Mouse (Mus musculus): ENCODE data around the gene Pold1. TPM values are rescaled to one million over a fixed set of nuclear protein-coding genes. Genes with fewer than 3 reads are reported as not detected.
A peak's percentile ranks its signal among the peaks of the same experiment; 100 is the strongest.

Gene Pold1
- total and polyA plus RNA-seq, 3 experiments, result 54.6 to 252 (median 70.1) TPM

DNA sequence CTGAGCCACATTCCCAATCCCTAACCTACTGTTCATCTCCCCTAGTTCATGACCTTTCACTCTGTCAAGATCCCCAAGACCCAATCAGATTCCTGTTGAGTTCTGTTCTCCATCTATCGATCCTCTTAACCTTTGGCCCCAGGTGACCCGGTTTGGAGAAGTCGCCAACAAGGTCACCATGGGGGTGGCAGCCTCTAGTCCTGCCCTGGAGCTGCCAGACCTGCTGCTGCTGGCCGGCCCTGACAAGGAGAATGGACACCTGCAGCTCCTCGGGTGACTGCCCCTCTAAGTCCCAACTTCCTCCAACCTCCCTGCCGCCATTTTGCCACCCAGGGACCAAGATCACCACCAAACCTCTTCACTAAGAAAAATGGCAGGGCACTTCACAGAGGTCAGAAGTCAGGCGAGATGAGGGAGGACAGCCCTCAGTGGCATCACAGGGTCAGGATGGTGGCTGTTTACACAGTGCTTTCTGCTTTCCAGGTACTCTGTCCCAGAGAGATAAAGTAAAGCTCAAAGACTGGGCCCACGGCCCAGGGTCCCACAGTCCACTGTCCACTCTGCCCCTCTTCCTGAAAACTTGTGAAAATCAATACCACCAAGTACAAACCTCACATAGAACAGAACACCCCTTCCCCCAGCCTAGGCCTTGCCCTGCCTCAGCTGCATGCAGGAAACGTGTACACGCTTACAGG, 51.1 kb downstream of the Pold1 start:
- peaks cover 32% of the 10 kb centered on the region for H3K36me3 ChIP-seq (replicated peaks)
- no peak for TF ChIP-seq CTCF (IDR thresholded peaks at IDR 0.05; ENCODE audit: low read depth, low read length)
- no peak for TF ChIP-seq GATA2 (IDR thresholded peaks at IDR 0.05; ENCODE audit: borderline replicate concordance, low read depth, low read length)
- TF ChIP-seq POLR2AphosphoS5 (IDR thresholded peaks at IDR 0.05; ENCODE audit: insufficient replicate concordance, low read depth, low read length), result no peak
- TF ChIP-seq GATA1 (IDR thresholded peaks at IDR 0.05; ENCODE audit: borderline replicate concordance, low read length), result no peak
- ATAC-seq (ENCODE audit: extremely low read depth, insufficient number of reproducible peaks, low FRiP score, poor library complexity, severe bottlenecking) (no peak), DNase-seq (ENCODE audit: low spot score) (no peak)
- peaks cover 33% of the 10 kb centered on the region for H3K4me1 ChIP-seq (ENCODE audit: insufficient read depth, low read depth, low read length)
- no peaks in the 10 kb centered on the region for H3K27me3 ChIP-seq (ENCODE audit: insufficient read depth, low read length)
- H3K4me3 ChIP-seq (ENCODE audit: low read depth, low read length), result peak overlapping the region; percentile 85; the same call in 1 of the 2 replicates
- H3K9me3 ChIP-seq (replicated peaks), result no peaks in the 10 kb centered on the region

DNA sequence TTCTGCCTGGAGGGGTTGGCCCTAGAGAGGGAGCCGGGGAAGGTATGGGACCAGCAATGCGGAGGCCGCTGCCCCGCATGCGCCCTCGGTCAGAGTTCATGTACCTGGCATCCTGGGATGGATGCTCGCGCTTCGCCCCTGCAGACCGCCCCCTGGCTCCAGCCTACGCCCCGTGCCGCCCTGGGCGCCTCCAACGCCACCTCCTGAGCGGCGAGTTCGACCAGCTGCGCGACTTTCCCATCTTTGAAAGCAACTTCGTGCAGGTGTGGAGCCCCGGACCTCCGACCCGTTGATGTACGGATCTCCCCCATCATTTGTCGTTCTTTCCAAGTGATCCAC, 51.9 kb downstream of the Pold1 start:
- TF ChIP-seq GATA1 (IDR thresholded peaks at IDR 0.05; ENCODE audit: borderline replicate concordance, low read length) (no peak), POLR2AphosphoS5 (IDR thresholded peaks at IDR 0.05; ENCODE audit: insufficient replicate concordance, low read depth, low read length) (0 out of 2 replicates have a peak, but pooled peaks have one; percentile 30), GATA2 (IDR thresholded peaks at IDR 0.05; ENCODE audit: borderline replicate concordance, low read depth, low read length) (no peak), CTCF (IDR thresholded peaks at IDR 0.05; ENCODE audit: low read depth, low read length) (no peak), TAL1 (conservative IDR thresholded peaks at IDR 0.05; ENCODE audit: low read depth, low read length) (no peak)
- H3K36me3 ChIP-seq (replicated peaks), result peaks cover 39% of the 10 kb centered on the region
- no peaks in the 10 kb centered on the region for H3K27me3 ChIP-seq (ENCODE audit: insufficient read depth, low read length)
- H3K4me1 ChIP-seq (ENCODE audit: insufficient read depth, low read depth, low read length), result peaks cover 33% of the 10 kb centered on the region
- no peaks in the 10 kb centered on the region for H3K9me3 ChIP-seq (replicated peaks)
- DNase-seq (ENCODE audit: low spot score) (no peak), ATAC-seq (ENCODE audit: extremely low read depth, insufficient number of reproducible peaks, low FRiP score, poor library complexity, severe bottlenecking) (no peak)
- peak overlapping the region; percentile 85 for H3K4me3 ChIP-seq (ENCODE audit: low read depth, low read length)

DNA sequence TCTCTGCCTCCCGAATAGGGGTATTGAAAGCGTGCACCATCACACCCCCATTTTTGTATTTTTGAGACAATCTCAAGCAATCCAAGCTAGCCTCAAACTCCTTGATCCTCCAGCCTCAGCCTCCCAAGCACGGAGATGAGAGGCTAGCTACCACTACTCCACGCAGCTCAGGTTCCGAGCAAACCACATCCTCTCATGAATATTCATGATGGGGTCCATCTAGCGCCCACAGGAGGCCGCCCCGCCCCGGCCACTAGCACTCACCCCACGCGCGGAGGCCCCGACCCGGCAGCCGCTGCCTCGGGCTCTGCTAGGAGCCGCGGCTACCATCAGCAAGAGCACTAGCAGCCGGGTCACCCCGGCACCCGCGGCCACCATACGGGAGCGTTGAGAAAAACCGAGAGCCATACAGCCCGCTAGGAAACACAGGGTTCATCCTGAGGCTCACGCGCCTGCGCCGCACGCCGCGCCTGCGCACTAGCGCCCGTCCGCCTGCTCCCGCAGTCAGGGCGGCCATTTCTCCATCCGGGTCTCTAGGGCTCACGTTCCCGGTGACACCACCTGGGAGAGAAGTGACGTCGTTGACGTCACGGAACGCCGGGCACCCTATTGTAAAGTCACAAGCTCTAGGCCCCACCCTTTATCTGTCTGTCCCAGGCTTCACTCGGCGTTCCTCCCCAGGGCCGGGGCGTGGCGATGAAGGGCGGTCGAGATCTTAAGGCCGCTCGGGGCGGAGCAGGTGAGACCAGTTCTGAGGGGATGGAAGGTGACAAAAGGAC, 52.5 kb downstream of the Pold1 start, which contains the start of the genes Emc10 and Fam71e1:
Emc10 (minus strand) TSS at position 538 of the 779 bp plus-strand sequence.
Fam71e1 (plus strand) TSS at position 590 of the 779 bp plus-strand sequence.
- Histone ChIP-seq H3K9me3 (replicated peaks) (no peaks in the 10 kb centered on the region), H3K4me1 (ENCODE audit: insufficient read depth, low read depth, low read length) (peaks cover 32% of the 10 kb centered on the region), H3K4me3 (ENCODE audit: low read depth, low read length) (peak within 1 kb of the TSS; percentile 85), H3K27me3 (ENCODE audit: insufficient read depth, low read length) (no peaks in the 10 kb centered on the region), H3K36me3 (replicated peaks) (peaks cover 45% of the 10 kb centered on the region)
- DNase-seq (ENCODE audit: low spot score), result peak; percentile 100
- peak; percentile 97 for ATAC-seq (ENCODE audit: extremely low read depth, insufficient number of reproducible peaks, low FRiP score, poor library complexity, severe bottlenecking)
- TF ChIP-seq CTCF (IDR thresholded peaks at IDR 0.05; ENCODE audit: low read depth, low read length) (no peak), GATA1 (IDR thresholded peaks at IDR 0.05; ENCODE audit: borderline replicate concordance, low read length) (no peak), POLR2AphosphoS5 (IDR thresholded peaks at IDR 0.05; ENCODE audit: insufficient replicate concordance, low read depth, low read length) (no peak), GATA2 (IDR thresholded peaks at IDR 0.05; ENCODE audit: borderline replicate concordance, low read depth, low read length) (no peak), TAL1 (conservative IDR thresholded peaks at IDR 0.05; ENCODE audit: low read depth, low read length) (no peak)

DNA sequence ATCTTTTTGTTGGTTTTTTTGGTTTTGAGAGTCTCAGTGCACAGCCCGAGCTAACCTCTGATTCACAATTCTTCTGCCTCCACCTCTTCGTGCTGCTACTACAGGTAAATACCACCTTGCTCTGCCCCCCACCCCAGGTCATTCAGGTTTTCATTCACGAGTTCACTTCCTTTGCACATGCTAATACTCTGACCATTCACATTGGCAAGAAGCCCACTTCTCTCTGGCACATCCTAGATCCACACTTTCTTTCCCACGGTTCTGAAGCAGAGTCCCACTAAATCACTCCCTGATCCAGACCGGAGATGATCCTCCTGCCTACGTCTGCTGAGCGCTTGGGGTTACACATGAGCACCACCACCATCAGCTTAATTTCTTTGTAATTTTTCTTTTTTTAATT, 53.6 kb downstream of the Pold1 start:
- Histone ChIP-seq H3K36me3 (replicated peaks) (peaks cover 56% of the 10 kb centered on the region), H3K9me3 (replicated peaks) (no peaks in the 10 kb centered on the region), H3K4me3 (ENCODE audit: low read depth, low read length) (peak overlapping the region; percentile 85; the same call in 1 of the 2 replicates), H3K27me3 (ENCODE audit: insufficient read depth, low read length) (no peaks in the 10 kb centered on the region), H3K4me1 (ENCODE audit: insufficient read depth, low read depth, low read length) (peaks cover 37% of the 10 kb centered on the region)
- no peak for ATAC-seq (ENCODE audit: extremely low read depth, insufficient number of reproducible peaks, low FRiP score, poor library complexity, severe bottlenecking)
- DNase-seq (ENCODE audit: low spot score), result no peak
- TF ChIP-seq TAL1 (conservative IDR thresholded peaks at IDR 0.05; ENCODE audit: low read depth, low read length) (no peak), GATA1 (IDR thresholded peaks at IDR 0.05; ENCODE audit: borderline replicate concordance, low read length) (no peak), GATA2 (IDR thresholded peaks at IDR 0.05; ENCODE audit: borderline replicate concordance, low read depth, low read length) (no peak), POLR2AphosphoS5 (IDR thresholded peaks at IDR 0.05; ENCODE audit: insufficient replicate concordance, low read depth, low read length) (no peak), CTCF (IDR thresholded peaks at IDR 0.05; ENCODE audit: low read depth, low read length) (no peak)

DNA sequence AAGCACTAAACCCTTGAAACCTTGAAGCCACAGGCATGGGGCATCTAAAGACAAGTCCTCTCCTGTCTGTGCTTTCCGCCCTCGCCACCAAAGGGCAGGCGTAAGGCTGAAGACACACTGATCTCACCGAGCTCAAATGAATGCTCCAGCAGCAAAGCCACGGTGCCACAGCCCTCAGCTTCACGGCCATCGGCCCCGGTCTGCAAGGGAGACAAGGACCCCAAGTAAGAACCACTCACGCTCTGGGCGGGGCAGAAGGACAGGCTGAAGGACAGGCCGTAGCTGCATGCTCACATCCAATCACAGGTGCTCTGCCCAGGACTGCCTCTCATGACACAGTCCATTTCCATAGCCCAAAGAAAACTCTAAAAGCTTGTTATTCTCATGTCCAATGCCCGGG, 54.0 kb downstream of the Pold1 start:
- no peaks in the 10 kb centered on the region for H3K27me3 ChIP-seq (ENCODE audit: insufficient read depth, low read length)
- TF ChIP-seq GATA1 (IDR thresholded peaks at IDR 0.05; ENCODE audit: borderline replicate concordance, low read length), result no peak
- no peak for TF ChIP-seq TAL1 (conservative IDR thresholded peaks at IDR 0.05; ENCODE audit: low read depth, low read length)
- TF ChIP-seq GATA2 (IDR thresholded peaks at IDR 0.05; ENCODE audit: borderline replicate concordance, low read depth, low read length), result no peak
- TF ChIP-seq CTCF (IDR thresholded peaks at IDR 0.05; ENCODE audit: low read depth, low read length), result no peak
- TF ChIP-seq POLR2AphosphoS5 (IDR thresholded peaks at IDR 0.05; ENCODE audit: insufficient replicate concordance, low read depth, low read length), result no peak
- no peak for ATAC-seq (ENCODE audit: extremely low read depth, insufficient number of reproducible peaks, low FRiP score, poor library complexity, severe bottlenecking)
- no peaks in the 10 kb centered on the region for H3K9me3 ChIP-seq (replicated peaks)
- no peak for DNase-seq (ENCODE audit: low spot score)
- peak overlapping the region; percentile 85; the same call in 1 of the 2 replicates for H3K4me3 ChIP-seq (ENCODE audit: low read depth, low read length)
- H3K36me3 ChIP-seq (replicated peaks), result peaks cover 60% of the 10 kb centered on the region
- H3K4me1 ChIP-seq (ENCODE audit: insufficient read depth, low read depth, low read length), result peaks cover 37% of the 10 kb centered on the region
